Mouse (Mus musculus): Measurements from ENCODE around the gene Sar1a. TPM values are rescaled to one million over a fixed set of nuclear protein-coding genes. Genes with fewer than 3 reads are reported as not detected.
A peak's percentile ranks its signal among the peaks of the same experiment; 100 is the strongest.

The Sar1a gene
- polyA plus RNA-seq, 2 experiments = 190 to 337 TPM

- peak overlapping the region; percentile 73 for H3K9ac ChIP-seq (ENCODE audit: low read depth, low read length, severe bottlenecking)
- no peaks in the 10 kb centered on the region for H3K9me3 ChIP-seq (ENCODE audit: control insufficient read depth, low read length)
- H3K4me2 ChIP-seq (replicated peaks; ENCODE audit: low read depth, low read length, severe bottlenecking) = peak overlapping the region; percentile 99
- peaks cover 29% of the 10 kb centered on the region for H3K36me3 ChIP-seq (ENCODE audit: control insufficient read depth, insufficient read depth, low read length)
- no peaks in the 10 kb centered on the region for H3K27me3 ChIP-seq (ENCODE audit: control insufficient read depth, insufficient read depth, low read length)
- no peak for TF ChIP-seq POLR2A (IDR thresholded peaks at IDR 0.05; ENCODE audit: borderline replicate concordance, extremely low read depth, insufficient read depth, insufficient read length)
- H3K4me3 ChIP-seq (replicated peaks; ENCODE audit: low read length) = peak overlapping the region; percentile 86
- peaks cover 14% of the 10 kb centered on the region for H3K4me1 ChIP-seq (ENCODE audit: control insufficient read depth, insufficient read depth, low read length)
- ATAC-seq (ENCODE audit: low FRiP score, low read depth) = no peak
- 14% methylated on average over 15 of the region's 19 CpGs for WGBS
- DNase-seq (ENCODE audit: low spot score) = no peak
- no peak overlapping the region for H3K27ac ChIP-seq (replicated peaks; ENCODE audit: low read depth, low read length)
These were observed 16.4 kb downstream of the Sar1a start for GRCm38 (mm10) chr10:61696560-61696823.

- Histone ChIP-seq H3K9ac (ENCODE audit: low read depth, low read length, severe bottlenecking) (peak overlapping the region; percentile 73; the same call in 1 of the 2 replicates), H3K4me1 (ENCODE audit: control insufficient read depth, insufficient read depth, low read length) (peaks cover 14% of the 10 kb centered on the region), H3K36me3 (ENCODE audit: control insufficient read depth, insufficient read depth, low read length) (peaks cover 29% of the 10 kb centered on the region), H3K4me3 (replicated peaks; ENCODE audit: low read length) (peak overlapping the region; percentile 86), H3K4me2 (replicated peaks; ENCODE audit: low read depth, low read length, severe bottlenecking) (peak overlapping the region; percentile 99), H3K27ac (replicated peaks; ENCODE audit: low read depth, low read length) (no peak overlapping the region), H3K27me3 (ENCODE audit: control insufficient read depth, insufficient read depth, low read length) (no peaks in the 10 kb centered on the region), H3K9me3 (ENCODE audit: control insufficient read depth, low read length) (no peaks in the 10 kb centered on the region)
- WGBS = 84% methylated on average over 2 of the region's 2 CpGs
- DNase-seq (ENCODE audit: low spot score) = no peak
- ATAC-seq (ENCODE audit: low FRiP score, low read depth) = no peak
- TF ChIP-seq POLR2A (IDR thresholded peaks at IDR 0.05; ENCODE audit: borderline replicate concordance, extremely low read depth, insufficient read depth, insufficient read length) = no peak
These were observed 16.9 kb downstream of the Sar1a start for GRCm38 (mm10) chr10:61697028-61697427.

- DNase-seq (ENCODE audit: low spot score) (no peak), ATAC-seq (ENCODE audit: low FRiP score, low read depth) (no peak)
- no peak for TF ChIP-seq POLR2A (IDR thresholded peaks at IDR 0.05; ENCODE audit: borderline replicate concordance, extremely low read depth, insufficient read depth, insufficient read length)
- Histone ChIP-seq H3K9me3 (ENCODE audit: control insufficient read depth, low read length) (no peaks in the 10 kb centered on the region), H3K36me3 (ENCODE audit: control insufficient read depth, insufficient read depth, low read length) (peaks cover 30% of the 10 kb centered on the region), H3K9ac (ENCODE audit: low read depth, low read length, severe bottlenecking) (no peak overlapping the region), H3K4me3 (replicated peaks; ENCODE audit: low read length) (no peak overlapping the region), H3K4me2 (replicated peaks; ENCODE audit: low read depth, low read length, severe bottlenecking) (no peak overlapping the region), H3K27me3 (ENCODE audit: control insufficient read depth, insufficient read depth, low read length) (no peaks in the 10 kb centered on the region), H3K4me1 (ENCODE audit: control insufficient read depth, insufficient read depth, low read length) (no peaks in the 10 kb centered on the region), H3K27ac (replicated peaks; ENCODE audit: low read depth, low read length) (no peak overlapping the region)
- 75% methylated on average over 4 of the region's 4 CpGs for WGBS
These were observed 24.6 kb downstream of the Sar1a start for GRCm38 (mm10) chr10:61704663-61705062.

- Histone ChIP-seq H3K27ac (replicated peaks; ENCODE audit: low read depth, low read length) (no peak overlapping the region), H3K4me1 (ENCODE audit: control insufficient read depth, insufficient read depth, low read length) (no peaks in the 10 kb centered on the region), H3K4me3 (replicated peaks; ENCODE audit: low read length) (no peak overlapping the region), H3K4me2 (replicated peaks; ENCODE audit: low read depth, low read length, severe bottlenecking) (no peak overlapping the region), H3K36me3 (ENCODE audit: control insufficient read depth, insufficient read depth, low read length) (peaks cover 26% of the 10 kb centered on the region), H3K9ac (ENCODE audit: low read depth, low read length, severe bottlenecking) (no peak overlapping the region), H3K9me3 (ENCODE audit: control insufficient read depth, low read length) (no peaks in the 10 kb centered on the region), H3K27me3 (ENCODE audit: control insufficient read depth, insufficient read depth, low read length) (no peaks in the 10 kb centered on the region)
- TF ChIP-seq POLR2A (IDR thresholded peaks at IDR 0.05; ENCODE audit: borderline replicate concordance, extremely low read depth, insufficient read depth, insufficient read length) = no peak
- 72% methylated on average over 6 of the region's 6 CpGs for WGBS
- ATAC-seq (ENCODE audit: low FRiP score, low read depth) (no peak), DNase-seq (ENCODE audit: low spot score) (no peak)
These were observed 26.6 kb downstream of the Sar1a start for GRCm38 (mm10) chr10:61706412-61707375.

GRCm38 (mm10) chr10:61713601-61714000 lies 33.5 kb downstream of the Sar1a start:
- no peak overlapping the region for H3K27ac ChIP-seq (replicated peaks; ENCODE audit: low read depth, low read length)
- no peaks in the 10 kb centered on the region for H3K27me3 ChIP-seq (ENCODE audit: control insufficient read depth, insufficient read depth, low read length)

More at GRCm38 (mm10) chr10:61713601-61714000, 33.5 kb downstream of the Sar1a start:
- Histone ChIP-seq H3K36me3 (ENCODE audit: control insufficient read depth, insufficient read depth, low read length) (no peaks in the 10 kb centered on the region), H3K4me1 (ENCODE audit: control insufficient read depth, insufficient read depth, low read length) (peaks cover 5% of the 10 kb centered on the region; the same call in 1 of the 2 replicates), H3K9ac (ENCODE audit: low read depth, low read length, severe bottlenecking) (no peak overlapping the region), H3K4me3 (replicated peaks; ENCODE audit: low read length) (no peak overlapping the region), H3K9me3 (ENCODE audit: control insufficient read depth, low read length) (no peaks in the 10 kb centered on the region), H3K4me2 (replicated peaks; ENCODE audit: low read depth, low read length, severe bottlenecking) (no peak overlapping the region)
- DNase-seq (ENCODE audit: low spot score) (no peak), ATAC-seq (ENCODE audit: low FRiP score, low read depth) (no peak)
- no peak for TF ChIP-seq POLR2A (IDR thresholded peaks at IDR 0.05; ENCODE audit: borderline replicate concordance, extremely low read depth, insufficient read depth, insufficient read length)
- WGBS = 57% methylated on average over 3 of the region's 3 CpGs

Data from limb, embryonic 14.5 days (tissue).